Mouse (Mus musculus) thymus, postnatal 25 days (tissue): ENCODE results near the gene Klhl36.
"Not testable (repeated sequence)": the region's sequence is repeated elsewhere in the genome, so short reads cannot be mapped to it uniquely, and the experiment has no call there.

Experiments
- DNase-seq: peaks from one replicate; pipeline ENCODE4 v3.0.0; 2022

Gene Klhl36

GRCm38 (mm10) chr8:119836831-119837230 lies 25.2 kb upstream of the Klhl36 start:
- no peak for DNase-seq

DNA sequence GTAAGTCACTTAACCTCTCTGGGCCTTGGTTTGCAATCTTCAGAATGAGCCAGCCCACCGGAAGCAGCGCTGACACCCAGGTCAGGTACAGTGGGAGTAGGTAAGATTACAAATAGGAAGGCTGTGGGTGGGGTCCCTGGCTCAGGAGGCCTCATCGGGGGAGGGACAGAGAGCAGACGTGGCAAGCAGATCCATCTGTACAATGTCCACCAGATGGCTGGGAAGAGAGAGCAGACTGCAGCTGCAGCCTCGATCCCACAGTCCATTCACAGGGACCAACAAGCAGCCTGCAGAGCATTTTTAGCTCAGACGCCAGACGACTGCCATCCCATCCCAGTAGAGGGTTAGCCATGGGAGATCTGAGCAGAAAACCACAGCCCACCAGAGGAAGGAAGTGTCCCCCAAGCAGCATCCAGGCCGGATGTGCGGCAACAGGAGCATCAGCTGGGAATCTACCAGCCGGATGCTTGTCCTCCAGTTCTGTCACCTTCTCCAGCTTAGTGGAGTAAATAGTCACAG lies 24.5 kb upstream of the Klhl36 start:
- peak; percentile 52 for DNase-seq

DNA sequence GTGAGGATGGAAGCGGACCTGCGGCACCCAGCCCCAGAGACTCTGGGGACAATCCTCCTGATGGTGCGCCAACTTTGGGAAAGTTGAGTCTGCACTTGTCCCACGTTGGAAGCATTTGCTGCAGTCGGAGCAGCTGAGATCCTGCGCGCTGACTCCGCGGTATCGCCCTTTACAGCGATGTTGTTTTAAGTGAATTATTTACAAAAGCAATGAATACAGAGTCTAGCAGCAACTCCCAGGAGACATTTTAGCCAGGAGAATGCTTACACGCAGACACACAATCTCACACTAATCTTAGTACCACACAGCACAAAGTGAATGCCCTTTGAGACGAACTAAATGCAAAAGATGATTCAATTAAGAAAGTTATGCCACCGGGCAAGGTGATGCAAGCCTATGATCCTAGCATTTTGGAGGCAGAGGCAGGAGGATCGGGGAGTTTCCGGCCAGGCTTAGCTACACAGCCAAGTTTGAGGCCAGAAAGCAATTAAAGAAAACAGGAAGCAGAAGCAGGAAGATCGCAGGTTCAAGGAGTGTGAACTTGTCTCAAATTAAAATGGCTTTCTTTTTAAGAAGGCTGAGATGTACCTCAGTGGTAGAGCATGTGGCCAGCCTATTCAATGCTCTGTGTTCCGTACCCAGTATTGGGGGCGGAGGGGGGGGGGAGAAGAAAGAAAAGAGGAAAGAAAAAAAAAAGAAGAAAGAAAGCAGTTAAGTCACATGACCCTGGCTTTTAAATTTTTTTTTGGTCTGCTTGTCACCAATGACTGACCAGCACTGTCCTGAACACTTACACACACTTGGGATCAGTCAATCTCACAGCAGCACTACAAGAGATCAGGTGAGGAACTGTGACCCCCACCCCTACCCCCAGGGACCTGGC lies 23.7 kb upstream of the Klhl36 start:
- peak; percentile 35 for DNase-seq

- DNase-seq = no peak
These were observed 23.1 kb upstream of the Klhl36 start for GRCm38 (mm10) chr8:119838983-119839340.

DNA sequence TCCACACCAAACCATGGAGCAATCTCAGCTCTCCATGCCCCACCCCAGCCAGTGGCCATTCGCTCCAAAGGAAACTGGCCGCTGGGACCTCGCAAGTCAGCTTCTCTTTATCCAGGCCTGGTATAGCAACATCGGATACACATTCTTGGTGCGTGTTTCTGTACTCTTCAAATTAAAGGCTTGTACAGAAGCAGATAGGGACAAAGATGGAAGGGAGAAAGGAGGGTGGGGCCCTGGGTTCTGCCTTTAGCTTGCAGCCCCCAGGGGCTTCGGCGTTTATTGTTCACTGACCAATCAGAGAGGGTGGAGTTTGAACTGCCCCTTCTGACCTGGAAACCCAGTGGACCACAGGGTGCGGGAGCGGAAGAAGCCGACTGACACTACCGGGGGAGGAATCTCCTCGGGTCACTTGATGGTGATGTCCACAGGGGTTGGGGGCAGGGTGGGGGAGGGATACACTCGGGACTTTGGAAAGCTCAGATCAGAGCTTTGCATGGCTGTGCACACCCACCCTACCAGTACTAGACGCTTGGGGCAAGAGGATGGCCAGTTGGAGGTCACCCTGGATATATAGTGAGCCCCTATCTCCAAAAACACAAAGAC lies 22.5 kb upstream of the Klhl36 start:
- no peak for DNase-seq

DNA sequence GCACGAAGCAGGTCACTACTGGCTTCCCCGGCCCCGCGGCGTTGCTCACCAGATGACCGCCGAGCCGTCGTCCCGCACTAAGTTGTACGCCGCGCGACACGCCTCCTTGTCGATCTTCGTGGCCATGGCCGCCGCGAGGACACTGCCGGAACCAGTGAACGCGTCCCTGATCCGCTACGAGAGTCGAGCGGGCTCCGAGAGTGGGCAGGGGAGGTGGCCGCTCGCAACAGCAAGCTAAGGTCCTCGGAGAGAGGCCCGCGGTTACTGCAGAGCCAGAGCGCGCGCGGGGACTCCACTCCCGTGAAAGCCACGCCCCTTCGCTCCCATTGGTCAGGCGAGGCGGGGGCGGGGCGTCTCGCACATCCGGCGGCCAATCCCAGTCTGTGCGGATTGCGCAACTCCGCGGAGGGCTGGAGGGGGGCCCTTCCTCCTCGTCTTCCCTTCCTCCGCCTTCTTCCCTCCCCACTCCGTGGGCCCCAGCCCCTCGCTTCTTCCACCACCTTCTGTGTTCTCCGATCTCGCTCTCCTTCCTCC lies 21.7 kb upstream of the Klhl36 start, which contains the start of gene Cotl1:
TSS of gene Cotl1 (minus strand) at position 270 of the 534 bp plus-strand sequence.
- DNase-seq = peak; percentile 98

- no peak for DNase-seq
These were observed 21.1 kb upstream of the Klhl36 start for GRCm38 (mm10) chr8:119840905-119841411.

GRCm38 (mm10) chr8:119843444-119843843 lies 18.6 kb upstream of the Klhl36 start:
- peak; percentile 86 for DNase-seq

- no peak for DNase-seq
These were observed 17.5 kb upstream of the Klhl36 start for GRCm38 (mm10) chr8:119844577-119844976.

GRCm38 (mm10) chr8:119845741-119846140 lies 16.3 kb upstream of the Klhl36 start:
- not testable (repeated sequence) for DNase-seq

GRCm38 (mm10) chr8:119847232-119847922 lies 14.7 kb upstream of the Klhl36 start:
- no peak for DNase-seq

DNA sequence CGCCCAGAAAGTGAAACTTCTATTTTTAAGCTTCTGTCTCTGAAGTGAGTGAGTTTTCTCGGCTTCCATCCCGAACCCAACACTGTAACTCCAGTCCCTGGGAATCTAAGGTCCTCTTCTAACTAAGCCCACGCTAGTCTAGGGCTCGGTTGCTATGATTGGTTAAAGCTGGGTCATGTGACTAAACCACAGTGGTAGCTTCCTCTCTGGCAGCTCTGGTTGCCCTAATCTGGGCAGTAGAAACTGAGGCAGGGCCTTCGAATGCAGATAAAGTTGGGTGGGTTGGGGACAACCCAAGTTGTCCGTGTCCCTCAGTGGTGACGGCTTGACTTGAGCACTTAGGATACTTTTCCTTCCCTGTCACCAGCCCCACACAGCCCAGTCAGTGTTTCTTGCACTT lies 8.5 kb upstream of the Klhl36 start:
- no peak for DNase-seq

DNA sequence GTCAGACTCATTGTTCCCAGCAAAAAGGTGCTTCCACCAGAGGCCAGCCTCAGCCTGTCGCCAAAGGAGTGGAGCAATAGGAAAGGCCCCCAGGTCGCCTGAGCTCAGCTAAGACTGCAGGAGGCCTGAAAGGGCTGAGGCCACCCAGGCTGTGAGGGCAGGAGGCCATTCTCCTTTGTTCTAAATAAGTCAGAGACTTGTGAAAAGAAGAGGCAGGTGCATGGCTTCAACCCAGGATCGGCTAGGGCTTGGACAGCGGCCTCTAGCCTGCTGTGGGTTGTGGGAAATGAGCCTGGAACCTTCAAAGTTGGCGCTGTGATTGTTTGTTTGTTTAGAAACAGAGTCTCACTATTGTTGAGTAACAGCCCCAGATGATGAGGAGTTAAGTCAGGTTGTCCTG lies 8.0 kb upstream of the Klhl36 start:
- no peak for DNase-seq

- DNase-seq = no peak
These were observed 6.4 kb upstream of the Klhl36 start for GRCm38 (mm10) chr8:119855656-119856055.

DNA sequence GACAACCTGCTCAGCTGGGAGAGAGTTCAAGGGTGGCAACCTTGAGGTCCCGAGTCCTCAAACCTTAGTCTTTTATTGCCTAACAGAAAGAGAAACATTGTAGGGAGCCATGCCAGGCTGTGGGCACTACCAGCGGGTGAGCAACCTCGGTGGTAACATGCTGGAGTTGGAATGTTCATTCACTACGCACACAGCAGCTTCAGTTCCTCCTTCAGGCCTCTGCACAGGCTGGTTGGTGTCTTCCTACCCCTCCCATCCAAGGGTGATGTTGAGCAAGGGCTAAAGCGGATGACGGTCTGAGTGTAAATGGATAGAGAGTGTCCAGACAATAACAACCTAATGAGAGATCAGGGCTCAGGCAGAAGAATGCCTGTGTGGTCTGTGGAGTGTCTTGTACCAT lies 4.3 kb upstream of the Klhl36 start:
- DNase-seq = no peak

- no peak for DNase-seq
These were observed 296 bp downstream of the Klhl36 start for GRCm38 (mm10) chr8:119862390-119862734.

DNA sequence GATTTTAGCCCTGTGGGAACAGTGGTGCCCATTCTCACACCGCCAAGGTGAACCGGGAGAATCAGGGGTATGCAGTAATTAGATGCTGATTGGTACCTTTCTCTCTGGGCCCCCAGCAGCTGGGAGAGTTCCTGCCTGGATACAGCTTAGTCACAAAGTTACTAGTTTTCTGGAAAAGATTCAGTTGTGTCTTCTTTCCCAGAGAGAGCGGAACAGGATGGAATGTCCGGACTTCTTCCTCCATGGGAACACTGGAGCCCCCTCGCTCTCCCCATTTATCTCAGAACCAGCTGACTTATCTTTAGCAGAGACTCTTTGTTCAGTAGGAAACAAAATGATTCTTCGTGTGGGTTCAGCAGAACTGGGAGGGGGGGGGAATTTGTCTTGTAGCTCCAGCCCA lies 683 bp downstream of the Klhl36 start:
- DNase-seq = no peak

- no peak for DNase-seq
These were observed 7.5 kb downstream of the Klhl36 start for GRCm38 (mm10) chr8:119869616-119870015.

DNA sequence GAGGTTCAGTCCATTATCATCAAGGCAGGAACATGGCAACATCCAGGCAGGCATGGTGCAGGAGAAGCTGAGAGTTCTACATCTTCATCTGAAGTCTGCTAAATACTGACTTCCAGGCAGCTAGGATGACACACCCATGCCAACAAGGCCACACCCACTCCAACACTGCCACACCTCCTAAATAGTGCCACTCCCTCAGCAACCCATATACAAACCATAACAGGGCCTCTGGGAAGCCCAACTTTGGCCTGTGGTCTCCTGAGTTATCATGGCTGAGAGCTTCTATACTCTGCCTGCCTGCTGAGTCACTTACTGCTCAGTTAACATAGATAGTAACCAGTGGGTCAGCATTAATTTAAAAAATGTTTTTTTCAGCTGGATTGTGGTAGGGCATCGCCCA lies 11.1 kb downstream of the Klhl36 start:
- no peak for DNase-seq

GRCm38 (mm10) chr8:119881301-119881700 lies 19.2 kb downstream of the Klhl36 start:
- no peak for DNase-seq

DNA sequence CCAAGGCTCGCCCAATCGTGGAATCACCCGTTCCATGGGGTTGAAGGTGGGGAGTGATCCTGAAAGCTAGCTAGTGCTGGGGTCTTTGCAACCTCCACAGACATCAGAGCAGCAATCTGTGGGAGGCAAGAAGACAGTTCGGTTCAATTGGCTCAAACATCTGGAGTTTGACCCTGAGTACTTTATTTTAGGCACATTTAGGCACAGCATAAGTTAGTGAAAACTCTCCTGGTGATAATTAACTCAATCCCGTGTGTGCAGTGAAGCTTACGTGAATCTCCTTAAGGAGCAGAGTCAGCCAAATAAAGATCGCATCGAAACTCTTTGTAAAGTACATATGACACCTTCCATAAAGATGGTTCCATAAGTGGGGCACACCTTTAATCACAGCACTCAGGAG lies 19.9 kb downstream of the Klhl36 start:
- DNase-seq = no peak

DNA sequence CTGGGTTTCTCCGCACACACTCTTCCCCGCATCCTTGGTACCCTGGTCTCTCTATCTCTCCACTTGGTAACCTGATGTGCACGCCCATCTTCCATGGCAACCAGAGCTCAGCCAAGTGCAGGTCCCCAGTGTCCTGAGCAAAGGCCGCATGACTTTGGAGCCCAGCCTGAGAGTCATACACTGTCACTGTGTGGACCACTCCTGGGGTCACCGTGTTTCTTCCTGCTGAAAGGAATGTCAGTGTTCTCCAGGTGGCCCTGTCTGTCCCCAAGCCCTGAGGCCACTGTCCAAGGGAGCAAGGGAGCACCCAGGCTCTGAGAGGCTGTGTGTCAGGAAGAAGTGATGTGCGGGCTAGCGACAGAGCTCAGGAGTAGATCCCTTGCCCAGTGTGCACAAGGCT lies 21.2 kb downstream of the Klhl36 start:
- DNase-seq = no peak

DNA sequence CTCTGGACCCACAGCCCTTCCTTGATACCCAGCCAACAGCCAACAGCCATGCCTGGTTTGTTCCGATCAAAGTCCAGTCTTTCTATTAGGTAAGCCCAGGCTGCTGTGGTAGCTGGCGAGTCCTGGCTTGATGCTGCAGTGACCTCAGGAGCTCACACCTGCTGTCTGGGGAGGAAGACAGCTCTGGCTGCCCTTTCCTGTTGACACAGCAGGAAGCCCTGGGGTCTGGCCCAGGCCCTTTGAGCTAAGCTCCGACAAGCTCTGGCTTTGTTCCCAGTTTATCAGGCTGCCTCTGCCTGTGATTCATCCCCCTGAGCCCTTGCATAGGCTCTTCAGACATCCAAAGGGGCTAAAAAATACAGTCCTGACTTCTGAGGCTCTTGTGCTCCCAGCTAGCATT lies 23.5 kb downstream of the Klhl36 start:
- no peak for DNase-seq
